Mouse (Mus musculus): ENCODE data around the gene Morc2a. TPM values are rescaled to one million over a fixed set of nuclear protein-coding genes. Genes with fewer than 3 reads are reported as not detected.
"Not testable (repeated sequence)": the region's sequence is repeated elsewhere in the genome, so short reads cannot be mapped to it uniquely, and the experiment has no call there.

Morc2a gene
- total RNA-seq, 1 experiment = 36.3 TPM

GRCm38 (mm10) chr11:3622826-3623225 lies 26.2 kb upstream of the Morc2a start:
- Histone ChIP-seq H3K4me1 (ENCODE audit: control insufficient read depth in 2 of 2, insufficient read depth in 2 of 2, low read length in 2 of 2, poor library complexity in 1 of 2) (peaks cover 0 to 4% of the 10 kb centered on the region in 2 experiments; a peak in 1 of 4 replicates), H3K36me3 (ENCODE audit: control insufficient read depth, insufficient read depth, low read length, poor library complexity, severe bottlenecking) (no peaks in the 10 kb centered on the region), H3K27ac (ENCODE audit: insufficient read depth, low read depth, low read length, poor library complexity, severe bottlenecking) (no peak overlapping the region), H3K4me3 (ENCODE audit: insufficient read depth in 1 of 2, low read depth in 1 of 2, low read length in 2 of 2, poor library complexity in 1 of 2, severe bottlenecking in 1 of 2) (no peak overlapping the region), H3K9ac (ENCODE audit: insufficient read depth, low read depth, low read length, poor library complexity, severe bottlenecking) (no peak overlapping the region), H3K9me3 (ENCODE audit: control insufficient read depth, insufficient read depth, low read depth, low read length) (no peaks in the 10 kb centered on the region)
- in situ Hi-C loops (cut with MboI; ENCODE audit: low sequenced_read_pairs in 2 of 2, unreplicated experiment in 2 of 2) = no loop called here
- DNase-seq (ENCODE audit: low read depth, low spot score) = no peak
- TF ChIP-seq HCFC1 (IDR thresholded peaks at IDR 0.05; ENCODE audit: borderline replicate concordance, insufficient read depth, low read length) (no peak), MAFK (IDR thresholded peaks at IDR 0.05; ENCODE audit: insufficient read depth, low read depth, low read length) (no peak), ZNF384 (IDR thresholded peaks at IDR 0.05; ENCODE audit: low read depth, low read length) (no peak), ZC3H11A (IDR thresholded peaks at IDR 0.05; ENCODE audit: borderline replicate concordance, low read depth, low read length) (no peak), CHD2 (IDR thresholded peaks at IDR 0.05; ENCODE audit: low read depth, low read length) (no peak)

GRCm38 (mm10) chr11:3624391-3625027 lies 24.5 kb upstream of the Morc2a start:
- peaks cover 0 to 5% of the 10 kb centered on the region in 2 experiments; a peak in 1 of 4 replicates for H3K4me1 ChIP-seq (ENCODE audit: control insufficient read depth in 2 of 2, insufficient read depth in 2 of 2, low read length in 2 of 2, poor library complexity in 1 of 2)
- no peak for DNase-seq (ENCODE audit: low read depth, low spot score)
- TF ChIP-seq HCFC1 (IDR thresholded peaks at IDR 0.05; ENCODE audit: borderline replicate concordance, insufficient read depth, low read length) (no peak), CHD2 (IDR thresholded peaks at IDR 0.05; ENCODE audit: low read depth, low read length) (no peak), ZC3H11A (IDR thresholded peaks at IDR 0.05; ENCODE audit: borderline replicate concordance, low read depth, low read length) (no peak), ZNF384 (IDR thresholded peaks at IDR 0.05; ENCODE audit: low read depth, low read length) (no peak), MAFK (IDR thresholded peaks at IDR 0.05; ENCODE audit: insufficient read depth, low read depth, low read length) (no peak)
- H3K4me3 ChIP-seq (ENCODE audit: insufficient read depth in 1 of 2, low read depth in 1 of 2, low read length in 2 of 2, poor library complexity in 1 of 2, severe bottlenecking in 1 of 2) = no peak overlapping the region
- no peak overlapping the region for H3K27ac ChIP-seq (ENCODE audit: insufficient read depth, low read depth, low read length, poor library complexity, severe bottlenecking)
- in situ Hi-C loops (cut with MboI; ENCODE audit: low sequenced_read_pairs in 2 of 2, unreplicated experiment in 2 of 2) = no loop called here
- no peak overlapping the region for H3K9ac ChIP-seq (ENCODE audit: insufficient read depth, low read depth, low read length, poor library complexity, severe bottlenecking)
- no peaks in the 10 kb centered on the region for H3K36me3 ChIP-seq (ENCODE audit: control insufficient read depth, insufficient read depth, low read length, poor library complexity, severe bottlenecking)
- H3K9me3 ChIP-seq (ENCODE audit: control insufficient read depth, insufficient read depth, low read depth, low read length) = no peaks in the 10 kb centered on the region

GRCm38 (mm10) chr11:3628999-3629491 lies 19.9 kb upstream of the Morc2a start:
- peaks cover 0 to 5% of the 10 kb centered on the region in 2 experiments; a peak in 1 of 4 replicates for H3K4me1 ChIP-seq (ENCODE audit: control insufficient read depth in 2 of 2, insufficient read depth in 2 of 2, low read length in 2 of 2, poor library complexity in 1 of 2)
- H3K27ac ChIP-seq (ENCODE audit: insufficient read depth, low read depth, low read length, poor library complexity, severe bottlenecking) = no peak overlapping the region
- no peaks in the 10 kb centered on the region for H3K36me3 ChIP-seq (ENCODE audit: control insufficient read depth, insufficient read depth, low read length, poor library complexity, severe bottlenecking)
- no peak for TF ChIP-seq ZC3H11A (IDR thresholded peaks at IDR 0.05; ENCODE audit: borderline replicate concordance, low read depth, low read length)
- no peak for TF ChIP-seq MAFK (IDR thresholded peaks at IDR 0.05; ENCODE audit: insufficient read depth, low read depth, low read length)
- no peak for TF ChIP-seq ZNF384 (IDR thresholded peaks at IDR 0.05; ENCODE audit: low read depth, low read length)
- TF ChIP-seq HCFC1 (IDR thresholded peaks at IDR 0.05; ENCODE audit: borderline replicate concordance, insufficient read depth, low read length) = no peak
- no peak for TF ChIP-seq CHD2 (IDR thresholded peaks at IDR 0.05; ENCODE audit: low read depth, low read length)
- in situ Hi-C loops (cut with MboI; ENCODE audit: low sequenced_read_pairs in 2 of 2, unreplicated experiment in 2 of 2) = no loop called here
- DNase-seq (ENCODE audit: low read depth, low spot score) = no peak
- H3K4me3 ChIP-seq (ENCODE audit: insufficient read depth in 1 of 2, low read depth in 1 of 2, low read length in 2 of 2, poor library complexity in 1 of 2, severe bottlenecking in 1 of 2) = peak overlapping the region; percentile 63 to 66
- peak overlapping the region; percentile 25; the same call in 1 of the 2 replicates for H3K9ac ChIP-seq (ENCODE audit: insufficient read depth, low read depth, low read length, poor library complexity, severe bottlenecking)
- no peaks in the 10 kb centered on the region for H3K9me3 ChIP-seq (ENCODE audit: control insufficient read depth, insufficient read depth, low read depth, low read length)

- H3K4me3 ChIP-seq (ENCODE audit: insufficient read depth in 1 of 2, low read depth in 1 of 2, low read length in 2 of 2, poor library complexity in 1 of 2, severe bottlenecking in 1 of 2) = not testable (repeated sequence)
Measured at GRCm38 (mm10) chr11:3633269-3633668, 15.7 kb upstream of the Morc2a start.

GRCm38 (mm10) chr11:3647688-3648087 lies 1.3 kb upstream of the Morc2a start:
- in situ Hi-C loops (cut with MboI; ENCODE audit: low sequenced_read_pairs in 2 of 2, unreplicated experiment in 2 of 2) = no loop called here
- peak overlapping the region; percentile 95 for H3K9ac ChIP-seq (ENCODE audit: insufficient read depth, low read depth, low read length, poor library complexity, severe bottlenecking)
- TF ChIP-seq ZC3H11A (IDR thresholded peaks at IDR 0.05; ENCODE audit: borderline replicate concordance, low read depth, low read length) = no peak
- no peak for TF ChIP-seq CHD2 (IDR thresholded peaks at IDR 0.05; ENCODE audit: low read depth, low read length)
- no peak for TF ChIP-seq MAFK (IDR thresholded peaks at IDR 0.05; ENCODE audit: insufficient read depth, low read depth, low read length)
- no peak for TF ChIP-seq HCFC1 (IDR thresholded peaks at IDR 0.05; ENCODE audit: borderline replicate concordance, insufficient read depth, low read length)
- peaks cover 14% of the 10 kb centered on the region for H3K36me3 ChIP-seq (ENCODE audit: control insufficient read depth, insufficient read depth, low read length, poor library complexity, severe bottlenecking)
- no peak for DNase-seq (ENCODE audit: low read depth, low spot score)
- peak overlapping the region; percentile 98 to 99 for H3K4me3 ChIP-seq (ENCODE audit: insufficient read depth in 1 of 2, low read depth in 1 of 2, low read length in 2 of 2, poor library complexity in 1 of 2, severe bottlenecking in 1 of 2)
- H3K27ac ChIP-seq (ENCODE audit: insufficient read depth, low read depth, low read length, poor library complexity, severe bottlenecking) = no peak overlapping the region
- no peaks in the 10 kb centered on the region for H3K9me3 ChIP-seq (ENCODE audit: control insufficient read depth, insufficient read depth, low read depth, low read length)
- H3K4me1 ChIP-seq (ENCODE audit: control insufficient read depth in 2 of 2, insufficient read depth in 2 of 2, low read length in 2 of 2, poor library complexity in 1 of 2) = no peaks in the 10 kb centered on the region; a peak in 1 of 4 replicates

More at GRCm38 (mm10) chr11:3633269-3633668, 15.7 kb upstream of the Morc2a start:
- H3K27ac ChIP-seq (ENCODE audit: insufficient read depth, low read depth, low read length, poor library complexity, severe bottlenecking); H3K9ac ChIP-seq (ENCODE audit: insufficient read depth, low read depth, low read length, poor library complexity, severe bottlenecking); H3K36me3 ChIP-seq (ENCODE audit: control insufficient read depth, insufficient read depth, low read length, poor library complexity, severe bottlenecking); H3K9me3 ChIP-seq (ENCODE audit: control insufficient read depth, insufficient read depth, low read depth, low read length); DNase-seq (ENCODE audit: low read depth, low spot score); H3K4me1 ChIP-seq (ENCODE audit: control insufficient read depth in 2 of 2, insufficient read depth in 2 of 2, low read length in 2 of 2, poor library complexity in 1 of 2); in situ Hi-C loops (cut with MboI; ENCODE audit: low sequenced_read_pairs in 2 of 2, unreplicated experiment in 2 of 2): not testable (repeated sequence)
